In the genomic region with DNA sequence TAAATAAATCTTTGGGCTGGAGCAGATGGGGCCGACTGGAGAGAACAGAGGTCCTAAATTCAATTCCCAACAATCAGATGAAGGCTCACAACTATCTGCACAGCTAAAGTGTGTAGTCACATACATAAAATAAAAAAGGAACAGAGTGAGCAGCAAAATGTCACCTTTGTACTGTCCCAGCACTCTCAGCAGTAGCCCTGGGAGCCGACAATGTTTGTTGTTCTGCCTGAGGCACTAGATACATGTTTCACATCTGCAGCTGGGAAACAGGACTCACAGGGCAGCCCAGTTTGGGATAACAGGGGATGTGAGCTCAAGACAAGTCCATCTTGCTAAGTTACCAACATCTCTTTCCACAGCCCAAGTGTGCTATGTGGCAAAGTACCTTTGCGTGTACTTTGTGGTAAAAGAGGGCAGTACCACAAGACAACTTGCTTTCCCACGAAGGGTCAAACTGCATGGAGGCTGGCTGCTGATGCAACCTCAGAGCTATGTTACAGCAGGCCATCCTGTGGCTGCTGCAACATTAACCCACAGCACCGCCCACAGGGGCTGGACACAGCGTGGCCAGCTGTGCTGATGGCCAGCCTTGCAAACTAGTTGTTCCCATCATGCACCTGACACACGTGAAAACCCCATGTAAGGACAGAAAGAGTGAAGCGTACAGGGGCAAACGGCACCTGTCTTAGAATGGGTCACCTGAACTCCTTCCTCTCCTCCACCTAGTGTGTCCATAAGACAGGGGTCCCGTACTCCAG, we compare ENCODE assay signal across 10 mouse cellular contexts. TPM values are rescaled to one million over a fixed set of nuclear protein-coding genes. Genes with fewer than 3 reads are reported as not detected.
DNase-seq lines count a peak whose midpoint lies in the region; ATAC-seq and TF ChIP-seq lines count a peak whose summit lies in the region.
"Had no signal": no experiment of that assay in that cellular context is flagged by ENCODE, and none has a peak within 500 bp of the region (broad histone marks: within the 10 kb centered on the region; RNA-seq: fewer than 3 reads in every experiment).

No protein-coding gene starts in this region.

- WGBS in liver, postnatal 0 days (ENCODE audit: insufficient replicate concordance) = 57% methylated on average over 10 of the region's 10 CpGs
- 93% methylated on average over 10 of the region's 10 CpGs for WGBS in midbrain, embryonic 14.5 days

- H3K4me1 ChIP-seq in MEL (ENCODE audit: control insufficient read depth in 1 of 2, insufficient read depth in 2 of 2, low read length in 2 of 2) = no peaks in the 10 kb centered on the region
- H3K4me1 ChIP-seq in liver, postnatal 0 days (ENCODE audit: insufficient read depth) = peaks cover 12% of the 10 kb centered on the region; the same call in 1 of the 2 replicates
- no peaks in the 10 kb centered on the region for H3K4me1 ChIP-seq in midbrain, embryonic 14.5 days (ENCODE audit: control insufficient read depth, insufficient read depth, low read length)

- H3K79me2 ChIP-seq in MEL (ENCODE audit: control insufficient read depth, insufficient read depth, low read length, poor library complexity) = peaks cover 3% of the 10 kb centered on the region; the same call in 1 of the 2 replicates

- no peak for TF ChIP-seq CTCF in MEL (IDR thresholded peaks at IDR 0.05 in 2 of 3, conservative IDR thresholded peaks at IDR 0.05 in 1 of 3; ENCODE audit: control insufficient read depth in 1 of 3, insufficient read depth in 1 of 3, low read depth in 2 of 3, low read length in 3 of 3, poor library complexity in 1 of 3, severe bottlenecking in 1 of 3)
- TF ChIP-seq CTCF in liver, postnatal 0 days (IDR thresholded peaks at IDR 0.05; ENCODE audit: low read depth) = no peak

- peaks cover 0 to 43% of the 10 kb centered on the region in 2 experiments; a peak in 2 of 4 replicates for H3K36me3 ChIP-seq in MEL (ENCODE audit: control insufficient read depth in 1 of 2, insufficient read depth in 2 of 2, low read length in 2 of 2)
- H3K36me3 ChIP-seq in liver, postnatal 0 days (replicated peaks; ENCODE audit: insufficient read depth, low read length) = peaks cover 68% of the 10 kb centered on the region
- peaks cover 69% of the 10 kb centered on the region for H3K36me3 ChIP-seq in midbrain, embryonic 14.5 days (ENCODE audit: control insufficient read depth, insufficient read depth, low read length)

- peak; percentile 24 for DNase-seq in adrenal gland, postnatal 14 days
- DNase-seq in adrenal gland, adult 18-20 months (ENCODE audit: low spot score in 2 of 2) = no peak
- DNase-seq in MEL (ENCODE audit: low read depth, low spot score) = peak; percentile 19
- peak; percentile 57 for DNase-seq in kidney, adult 9 months
- DNase-seq in liver, postnatal 0 days = peak; percentile 79
- no peak for DNase-seq in midbrain, embryonic 14.5 days
- no peak for DNase-seq in cerebellum, adult 18-20 months
- no peak for DNase-seq in left cerebral cortex, adult 18-20 months (ENCODE audit: low spot score in 2 of 2)
- DNase-seq: lung, embryonic 14.5 days had no signal

- no peak for TF ChIP-seq POLR2A in MEL (IDR thresholded peaks at IDR 0.05; ENCODE audit: control insufficient read depth in 1 of 2, insufficient read depth in 1 of 2, low read depth in 1 of 2, low read length in 2 of 2, poor library complexity in 1 of 2)

- no peak overlapping the region for H3K27ac ChIP-seq in MEL (ENCODE audit: control insufficient read depth, low read depth, low read length)
- peak overlapping the region; percentile 93 for H3K27ac ChIP-seq in liver, postnatal 0 days (ENCODE audit: low read depth)
- H3K27ac ChIP-seq in midbrain, embryonic 14.5 days (replicated peaks; ENCODE audit: low read depth, low read length) = no peak overlapping the region
- H3K27ac ChIP-seq: neural tube, embryonic 13.5 days had no signal

- TF ChIP-seq EP300 in MEL (IDR thresholded peaks at IDR 0.05; ENCODE audit: low read depth in 1 of 2, low read length in 2 of 2) = no peak
- TF ChIP-seq EP300 in liver, postnatal 0 days (IDR thresholded peaks at IDR 0.05; ENCODE audit: low read depth) = peak; percentile 54; the same call in 1 of the 2 replicates

- no peak overlapping the region for H3K9ac ChIP-seq in MEL (ENCODE audit: control insufficient read depth, low read depth, low read length, poor library complexity, severe bottlenecking)
- H3K9ac ChIP-seq in liver, postnatal 0 days (replicated peaks) = no peak overlapping the region
- H3K9ac ChIP-seq in midbrain, embryonic 14.5 days (replicated peaks; ENCODE audit: low read length) = no peak overlapping the region
- H3K9ac ChIP-seq: lung, embryonic 14.5 days; neural tube, embryonic 13.5 days had no signal

- 0 out of 2 replicates have a peak overlapping the region, but pooled peaks have one; percentile 4 for H3K4me2 ChIP-seq in liver, postnatal 0 days (ENCODE audit: low read depth, low read length)
- H3K4me2 ChIP-seq in midbrain, embryonic 14.5 days (ENCODE audit: low read length) = no peak overlapping the region
- H3K4me2 ChIP-seq: lung, embryonic 14.5 days; neural tube, embryonic 13.5 days had no signal

- H3K27me3 ChIP-seq in MEL (ENCODE audit: control insufficient read depth in 1 of 2, insufficient read depth in 2 of 2, low read length in 2 of 2) = no peaks in the 10 kb centered on the region
- no peaks in the 10 kb centered on the region for H3K27me3 ChIP-seq in liver, postnatal 0 days (ENCODE audit: insufficient read depth, low read length)
- H3K27me3 ChIP-seq in midbrain, embryonic 14.5 days (ENCODE audit: control insufficient read depth, insufficient read depth, low read length) = no peaks in the 10 kb centered on the region
- H3K27me3 ChIP-seq: neural tube, embryonic 13.5 days had no signal

- peak; percentile 93 for ATAC-seq in liver, postnatal 0 days
- no peak for ATAC-seq in midbrain, embryonic 14.5 days (ENCODE audit: low FRiP score, low TSS enrichment)

- TF ChIP-seq RAD21 in MEL (IDR thresholded peaks at IDR 0.05; ENCODE audit: low read depth, low read length) = no peak

- no peaks in the 10 kb centered on the region for H3K9me3 ChIP-seq in MEL (replicated peaks; ENCODE audit: insufficient read depth, low read length)
- H3K9me3 ChIP-seq in liver, postnatal 0 days (ENCODE audit: low read length) = no peaks in the 10 kb centered on the region
- no peaks in the 10 kb centered on the region for H3K9me3 ChIP-seq in midbrain, embryonic 14.5 days (ENCODE audit: control insufficient read depth, low read length)
- H3K9me3 ChIP-seq: neural tube, embryonic 13.5 days had no signal

- H3K4me3 ChIP-seq in MEL (ENCODE audit: control insufficient read depth in 1 of 2, insufficient read depth in 1 of 2, low read depth in 2 of 2, low read length in 2 of 2) = no peak overlapping the region
- no peak overlapping the region for H3K4me3 ChIP-seq in liver, postnatal 0 days (ENCODE audit: low read depth, low read length)
- H3K4me3 ChIP-seq in midbrain, embryonic 14.5 days (replicated peaks; ENCODE audit: low read depth, low read length) = no peak overlapping the region
- H3K4me3 ChIP-seq: neural tube, embryonic 13.5 days had no signal

TF ChIP-seq in MEL, 35 proteins besides CTCF, POLR2A, EP300 and RAD21:
- TF ChIP-seq USF2 (IDR thresholded peaks at IDR 0.05; ENCODE audit: borderline replicate concordance in 1 of 2, insufficient read depth in 1 of 2, low read depth in 1 of 2, low read length in 2 of 2) = no peak
- TF ChIP-seq KAT2A (conservative IDR thresholded peaks at IDR 0.05; ENCODE audit: low read depth, low read length) = no peak
- TF ChIP-seq MEF2A (IDR thresholded peaks at IDR 0.05; ENCODE audit: extremely low read depth, insufficient replicate concordance, low read depth, low read length, poor library complexity, severe bottlenecking) = no peak
- no peak for TF ChIP-seq CHD1 (IDR thresholded peaks at IDR 0.05; ENCODE audit: low read depth, low read length)
- TF ChIP-seq JUND (IDR thresholded peaks at IDR 0.05; ENCODE audit: low read depth, low read length) = no peak
- TF ChIP-seq TCF12 (IDR thresholded peaks at IDR 0.05; ENCODE audit: low read depth, low read length) = no peak
- no peak for TF ChIP-seq ZNF384 (IDR thresholded peaks at IDR 0.05; ENCODE audit: low read depth, low read length)
- no peak for TF ChIP-seq SMC3 (IDR thresholded peaks at IDR 0.05; ENCODE audit: low read depth, low read length)
- no peak for TF ChIP-seq ETS1 (IDR thresholded peaks at IDR 0.05; ENCODE audit: low read depth, low read length)
- no peak for TF ChIP-seq MAZ (IDR thresholded peaks at IDR 0.05; ENCODE audit: low read depth, low read length)
- TF ChIP-seq POLR2AphosphoS2 (IDR thresholded peaks at IDR 0.05; ENCODE audit: low read length) = no peak
- no peak for TF ChIP-seq POLR2AphosphoS5 (IDR thresholded peaks at IDR 0.05; ENCODE audit: borderline replicate concordance, low read depth, low read length)
- no peak for TF ChIP-seq SIN3A (IDR thresholded peaks at IDR 0.05; ENCODE audit: low read length)
- TF ChIP-seq TAL1 (IDR thresholded peaks at IDR 0.05; ENCODE audit: low read length) = no peak
- no peak for TF ChIP-seq UBTF (IDR thresholded peaks at IDR 0.05; ENCODE audit: borderline replicate concordance, insufficient read depth, low read depth, low read length)

RNA-seq across cellular contexts. Expression of gene Ubr2, which starts 15.5 kb away (rescaled TPM):
- 73.5 and 76.3 TPM in 2 replicates for total RNA-seq in adrenal gland, postnatal 14 days (2021)
- total RNA-seq in adrenal gland, adult 18-20 months (2021) = 10 to 100 TPM; 62.1 to 87.8 TPM
- total RNA-seq in MEL (2012; rRNA removed) = 15.3 and 20.3 TPM in 2 replicates
- polyA plus RNA-seq in MEL (2012; ENCODE audit: insufficient read depth in 1 of 2, insufficient read length in 2 of 2, low read depth in 1 of 2, low replicate concordance in 2 of 2, missing spikeins in 1 of 2) = 100 to 1,000 TPM in 1 of 2 experiments, 10 to 100 TPM in 1; 33.8 to 353 TPM
- polyA plus RNA-seq in liver, postnatal 0 days (2015; fragmentation: Nextera tagmentation; extraction: Ambion mirVana) = 6.1 and 6.6 TPM in 2 replicates
- polyA plus RNA-seq in midbrain, embryonic 14.5 days (2014; fragmentation: Nextera tagmentation; extraction: Ambion mirVana) = 19.7 and 24.1 TPM in 2 replicates
- total RNA-seq in left cerebral cortex, adult 18-20 months (2021) = 10 to 100 TPM; 54.7 to 55.3 TPM

Comparison
In these comparisons a context has a peak if more than half of its experiments do, and no peak if none do; other contexts are left out.
1. DNase-seq: peak in adrenal gland, postnatal 14 days (single experiment), MEL (single experiment), kidney, adult 9 months (single experiment) and liver, postnatal 0 days (single experiment); none in adrenal gland, adult 18-20 months (0 of 2), midbrain, embryonic 14.5 days (single experiment), cerebellum, adult 18-20 months (0 of 2) and left cerebral cortex, adult 18-20 months (0 of 2).